In genomic region chr12:76197071-76197470, GRCm38 (mm10) we compare ENCODE assay signal across 9 mouse cellular contexts. TPM values are rescaled to one million over a fixed set of nuclear protein-coding genes. Genes with fewer than 3 reads are reported as not detected.
A peak's percentile ranks its signal among the peaks of the same experiment; 100 is the strongest.
DNase-seq lines count a peak whose midpoint lies in the region; ATAC-seq lines count a peak whose summit lies in the region.
"Had no signal": no experiment of that assay in that cellular context is flagged by ENCODE, and none has a peak within 500 bp of the region (broad histone marks: within the 10 kb centered on the region; RNA-seq: fewer than 3 reads in every experiment).

No protein-coding gene starts in this region.

- peak; percentile 11 for DNase-seq in cerebellum, adult 11 months
- no peak for DNase-seq in cerebellum, adult 9-10 months
- DNase-seq in neural tube, embryonic 11.5 days (ENCODE audit: low spot score), result no peak
- DNase-seq in neural tube, embryonic 10.5 days (ENCODE audit: extremely low spot score, low spot score), result no peak

- WGBS in neural tube, embryonic 11.5 days, result 47% methylated on average over 8 of the region's 8 CpGs
- 39% methylated on average over 8 of the region's 8 CpGs for WGBS in limb, embryonic 12.5 days
- WGBS in neural tube, embryonic 14.5 days, result 39% methylated on average over 8 of the region's 8 CpGs

- peak overlapping the region; percentile 87 for H3K4me2 ChIP-seq in neural tube, embryonic 11.5 days (ENCODE audit: low read depth)
- H3K4me2 ChIP-seq in limb, embryonic 12.5 days, result peak overlapping the region; percentile 76
- peak overlapping the region; percentile 92 for H3K4me2 ChIP-seq in neural tube, embryonic 14.5 days (ENCODE audit: low read depth, low read length)

- ATAC-seq in neural tube, embryonic 11.5 days (ENCODE audit: insufficient read depth, low FRiP score, low TSS enrichment), result peak; percentile 46; the same call in 1 of the 2 replicates
- ATAC-seq in limb, embryonic 12.5 days (ENCODE audit: insufficient number of reproducible peaks, insufficient read depth, low FRiP score, low TSS enrichment, low read depth), result no peak
- peak; percentile 53; the same call in 1 of the 2 replicates for ATAC-seq in neural tube, embryonic 14.5 days (ENCODE audit: low read depth)
- no peak for ATAC-seq in erythroid progenitor cell, adult 5-6 weeks (replicated peaks; ENCODE audit: low FRiP score, poor library complexity, severe bottlenecking)
- no peak for ATAC-seq in granulocyte monocyte progenitor cell, adult 5-6 weeks (replicated peaks; ENCODE audit: poor library complexity, severe bottlenecking)

- H3K4me3 ChIP-seq in neural tube, embryonic 11.5 days (ENCODE audit: low read depth, low read length), result peak overlapping the region; percentile 2; the same call in 1 of the 2 replicates
- H3K4me3 ChIP-seq in limb, embryonic 12.5 days (replicated peaks), result peak overlapping the region; percentile 21; the same call in 1 of the 2 replicates
- H3K4me3 ChIP-seq in neural tube, embryonic 14.5 days (ENCODE audit: low read depth, low read length), result peak overlapping the region; percentile 32; the same call in 1 of the 2 replicates

- no peaks in the 10 kb centered on the region for H3K36me3 ChIP-seq in neural tube, embryonic 11.5 days (ENCODE audit: control insufficient read depth, insufficient read depth, low read length)
- no peaks in the 10 kb centered on the region for H3K36me3 ChIP-seq in limb, embryonic 12.5 days
- H3K36me3 ChIP-seq in neural tube, embryonic 14.5 days (ENCODE audit: control insufficient read depth, insufficient read depth, low read length), result no peaks in the 10 kb centered on the region

- no peaks in the 10 kb centered on the region for H3K27me3 ChIP-seq in neural tube, embryonic 11.5 days (ENCODE audit: control insufficient read depth, insufficient read depth, low read length)
- peaks cover 7% of the 10 kb centered on the region; the same call in 1 of the 2 replicates for H3K27me3 ChIP-seq in limb, embryonic 12.5 days
- no peaks in the 10 kb centered on the region for H3K27me3 ChIP-seq in neural tube, embryonic 14.5 days (ENCODE audit: control insufficient read depth, insufficient read depth, low read length)

- peak overlapping the region; percentile 55 for H3K9ac ChIP-seq in neural tube, embryonic 11.5 days (ENCODE audit: low read length)
- H3K9ac ChIP-seq in limb, embryonic 12.5 days (replicated peaks), result no peak overlapping the region
- no peak overlapping the region for H3K9ac ChIP-seq in neural tube, embryonic 14.5 days (replicated peaks; ENCODE audit: low read depth, low read length)

- H3K27ac ChIP-seq in neural tube, embryonic 11.5 days (ENCODE audit: low read depth, low read length), result no peak overlapping the region
- H3K27ac ChIP-seq in limb, embryonic 12.5 days, result no peak overlapping the region
- no peak overlapping the region for H3K27ac ChIP-seq in neural tube, embryonic 14.5 days (ENCODE audit: low read depth, low read length)

- no peaks in the 10 kb centered on the region for H3K9me3 ChIP-seq in neural tube, embryonic 11.5 days (ENCODE audit: control insufficient read depth, low read length)
- no peaks in the 10 kb centered on the region for H3K9me3 ChIP-seq in limb, embryonic 12.5 days
- H3K9me3 ChIP-seq in neural tube, embryonic 14.5 days (ENCODE audit: control insufficient read depth, low read length), result no peaks in the 10 kb centered on the region

- peaks cover 8% of the 10 kb centered on the region; the same call in 1 of the 2 replicates for H3K4me1 ChIP-seq in neural tube, embryonic 11.5 days (ENCODE audit: control insufficient read depth, insufficient read depth, low read length)
- peaks cover 13% of the 10 kb centered on the region for H3K4me1 ChIP-seq in limb, embryonic 12.5 days (replicated peaks)
- H3K4me1 ChIP-seq in neural tube, embryonic 14.5 days (ENCODE audit: control insufficient read depth, insufficient read depth, low read length), result 0 out of 2 replicates have a peak, but pooled peaks cover 6% of the 10 kb centered on the region

RNA-seq across cellular contexts. Expression of gene Esr2, which starts 20.0 kb away (rescaled TPM):
- 0.11 and 0.18 TPM in 2 replicates for polyA plus RNA-seq in neural tube, embryonic 11.5 days (2014; fragmentation: Nextera tagmentation; extraction: Ambion mirVana)
- 0.19 and 0.35 TPM in 2 replicates for polyA plus RNA-seq in limb, embryonic 12.5 days (2016; fragmentation: Nextera tagmentation; extraction: Ambion mirVana)
- polyA plus RNA-seq in neural tube, embryonic 14.5 days (2014; fragmentation: Nextera tagmentation; extraction: Ambion mirVana), result 0.08 and 0.19 TPM in 2 replicates
- total RNA-seq in erythroid progenitor cell, adult 5-6 weeks (2015; ENCODE audit: low replicate concordance), result not detected in 2 replicates
- total RNA-seq in erythroid progenitor cell, adult 5-6 weeks (2017; ENCODE audit: low replicate concordance), result not detected in 2 replicates
- not detected in 2 replicates for total RNA-seq in granulocyte monocyte progenitor cell, adult 5-6 weeks (2014; fragmentation: Nextera tagmentation)
- total RNA-seq in granulocyte monocyte progenitor cell, adult 5-6 weeks (2017), result not detected in 2 replicates
- total RNA-seq: gastrocnemius, postnatal 14 days had no signal

RNA-seq across cellular contexts. Expression of gene Tex21, which starts 49.5 kb away (rescaled TPM):
- polyA plus RNA-seq in neural tube, embryonic 11.5 days (2014; fragmentation: Nextera tagmentation; extraction: Ambion mirVana), result not detected in 2 replicates
- not detected in 2 replicates for polyA plus RNA-seq in limb, embryonic 12.5 days (2016; fragmentation: Nextera tagmentation; extraction: Ambion mirVana)
- polyA plus RNA-seq in neural tube, embryonic 14.5 days (2014; fragmentation: Nextera tagmentation; extraction: Ambion mirVana), result 0.20 TPM in 1 of 2 replicates, not detected in the other
- total RNA-seq in erythroid progenitor cell, adult 5-6 weeks (2015; ENCODE audit: low replicate concordance), result not detected in 2 replicates
- not detected in 2 replicates for total RNA-seq in erythroid progenitor cell, adult 5-6 weeks (2017; ENCODE audit: low replicate concordance)
- total RNA-seq in granulocyte monocyte progenitor cell, adult 5-6 weeks (2014; fragmentation: Nextera tagmentation), result not detected in 2 replicates
- total RNA-seq in granulocyte monocyte progenitor cell, adult 5-6 weeks (2017), result not detected in 2 replicates
- total RNA-seq: gastrocnemius, postnatal 14 days had no signal

RNA-seq across cellular contexts. Expression of gene Mthfd1, which starts 58.0 kb away (rescaled TPM):
- 55.4 and 60.8 TPM in 2 replicates for polyA plus RNA-seq in neural tube, embryonic 11.5 days (2014; fragmentation: Nextera tagmentation; extraction: Ambion mirVana)
- polyA plus RNA-seq in limb, embryonic 12.5 days (2016; fragmentation: Nextera tagmentation; extraction: Ambion mirVana), result 81.2 and 83.6 TPM in 2 replicates
- polyA plus RNA-seq in neural tube, embryonic 14.5 days (2014; fragmentation: Nextera tagmentation; extraction: Ambion mirVana), result 26.8 and 31.0 TPM in 2 replicates
- total RNA-seq in erythroid progenitor cell, adult 5-6 weeks (2015; ENCODE audit: low replicate concordance), result 27.2 and 36.0 TPM in 2 replicates
- 20.8 and 32.0 TPM in 2 replicates for total RNA-seq in erythroid progenitor cell, adult 5-6 weeks (2017; ENCODE audit: low replicate concordance)
- 47.7 and 79.3 TPM in 2 replicates for total RNA-seq in granulocyte monocyte progenitor cell, adult 5-6 weeks (2014; fragmentation: Nextera tagmentation)
- 106 and 111 TPM in 2 replicates for total RNA-seq in granulocyte monocyte progenitor cell, adult 5-6 weeks (2017)

Comparison
In these comparisons a context has a peak if more than half of its experiments do, and no peak if none do; other contexts are left out.
1. ATAC-seq: peak in neural tube, embryonic 11.5 days (single experiment) and neural tube, embryonic 14.5 days (single experiment); none in limb, embryonic 12.5 days (single experiment), erythroid progenitor cell, adult 5-6 weeks (single experiment) and granulocyte monocyte progenitor cell, adult 5-6 weeks (single experiment).
2. Peak in every context shown above with its lines, with median percentiles within 50 percentile points of each other: H3K4me2 ChIP-seq and H3K4me3 ChIP-seq.